Mouse (Mus musculus) effector memory CD4-positive, alpha-beta T cell, adult 7 months (primary cell): Measurements from ENCODE around the gene Hrasls5. TPM values are rescaled to one million over a fixed set of nuclear protein-coding genes. Genes with fewer than 3 reads are reported as not detected.

ENCODE experiments used
- polyA plus RNA-seq: library from polyadenylated mRNA; unstranded; fragments of 100-300 nt; shearing (Covaris generic); gene quantifications from one replicate; pipeline ENCODE4 v1.2.1, GENCODE M21; 2017

Hrasls5 gene
- polyA plus RNA-seq = not detected

GRCm38 (mm10) chr19:7611942-7612757, at the start of gene Hrasls5:
TSS of gene Hrasls5 (plus strand) at chr19:7612541.

GRCm38 (mm10) chr19:7606801-7607689, 5.3 kb upstream of the Hrasls5 start, which contains the start of gene Lgals12:
TSS of gene Lgals12 (minus strand) at chr19:7607193.

Other genes with a start within 250 kb of the Hrasls5 start
- gene Spindoc, start 229.5 kb upstream of the Hrasls5 start, polyA plus RNA-seq = 21.0 TPM
- gene 2700081O15Rik, start 194.9 kb upstream of the Hrasls5 start, polyA plus RNA-seq = not detected
- gene Rtn3, start 129.3 kb upstream of the Hrasls5 start, polyA plus RNA-seq = 60.5 TPM
- gene Atl3, start 118.5 kb upstream of the Hrasls5 start, polyA plus RNA-seq = 15.7 TPM
- 48.2 TPM for gene Pla2g16, start 55.1 kb upstream of the Hrasls5 start, polyA plus RNA-seq
- gene Lgals12, start 5.3 kb upstream of the Hrasls5 start, polyA plus RNA-seq = not detected
- gene Slc22a19, start 98.8 kb downstream of the Hrasls5 start, polyA plus RNA-seq = not detected
- gene Slc22a26, start 190.1 kb downstream of the Hrasls5 start, polyA plus RNA-seq = not detected